Mouse (Mus musculus): ENCODE measurements around the gene Scel.
"Not testable (repeated sequence)": the region's sequence is repeated elsewhere in the genome, so short reads cannot be mapped to it uniquely, and the experiment has no call there.

The Scel gene

GRCm38 (mm10) chr14:103512802-103513472, at the start of gene Scel:
TSS of gene Scel (plus strand) at chr14:103513342.
- peak; percentile 80 for DNase-seq (ENCODE audit: low spot score)

GRCm38 (mm10) chr14:103468691-103469463, 44.3 kb upstream of the Scel start:
- DNase-seq (ENCODE audit: low spot score) = no peak

GRCm38 (mm10) chr14:103469464-103470015, 43.6 kb upstream of the Scel start:
- DNase-seq (ENCODE audit: low spot score) = peak; percentile 56

GRCm38 (mm10) chr14:103471074-103471778, 41.9 kb upstream of the Scel start:
- peak; percentile 74 for DNase-seq (ENCODE audit: low spot score)

- DNase-seq (ENCODE audit: low spot score) = no peak
These were observed 41.2 kb upstream of the Scel start for GRCm38 (mm10) chr14:103471806-103472553.

- DNase-seq (ENCODE audit: low spot score) = no peak
These were observed 40.6 kb upstream of the Scel start for GRCm38 (mm10) chr14:103472554-103472905.

- DNase-seq (ENCODE audit: low spot score) = no peak
These were observed 37.8 kb upstream of the Scel start for GRCm38 (mm10) chr14:103475312-103475711.

- not testable (repeated sequence) for DNase-seq (ENCODE audit: low spot score)
These were observed 36.9 kb upstream of the Scel start for GRCm38 (mm10) chr14:103476232-103476631.

- no peak for DNase-seq (ENCODE audit: low spot score)
These were observed 35.9 kb upstream of the Scel start for GRCm38 (mm10) chr14:103477281-103477680.

- no peak for DNase-seq (ENCODE audit: low spot score)
These were observed 35.2 kb upstream of the Scel start for GRCm38 (mm10) chr14:103477959-103478358.

- no peak for DNase-seq (ENCODE audit: low spot score)
These were observed 33.7 kb upstream of the Scel start for GRCm38 (mm10) chr14:103479446-103479845.

- no peak for DNase-seq (ENCODE audit: low spot score)
These were observed 31.6 kb upstream of the Scel start for GRCm38 (mm10) chr14:103481514-103481913.

- DNase-seq (ENCODE audit: low spot score) = no peak
These were observed 27.5 kb upstream of the Scel start for GRCm38 (mm10) chr14:103485671-103486070.

- DNase-seq (ENCODE audit: low spot score) = no peak
These were observed 26.2 kb upstream of the Scel start for GRCm38 (mm10) chr14:103486974-103487373.

GRCm38 (mm10) chr14:103488659-103489058, 24.5 kb upstream of the Scel start:
- DNase-seq (ENCODE audit: low spot score) = no peak

- no peak for DNase-seq (ENCODE audit: low spot score)
These were observed 14.9 kb upstream of the Scel start for GRCm38 (mm10) chr14:103498199-103498598.

- DNase-seq (ENCODE audit: low spot score) = no peak
These were observed 14.5 kb upstream of the Scel start for GRCm38 (mm10) chr14:103498613-103499012.

GRCm38 (mm10) chr14:103499060-103499459, 14.1 kb upstream of the Scel start:
- DNase-seq (ENCODE audit: low spot score) = no peak

- no peak for DNase-seq (ENCODE audit: low spot score)
These were observed 12.8 kb upstream of the Scel start for GRCm38 (mm10) chr14:103500309-103500708.

- DNase-seq (ENCODE audit: low spot score) = no peak
These were observed 12.2 kb upstream of the Scel start for GRCm38 (mm10) chr14:103500941-103501340.

GRCm38 (mm10) chr14:103504514-103504913, 8.6 kb upstream of the Scel start:
- no peak for DNase-seq (ENCODE audit: low spot score)

- DNase-seq (ENCODE audit: low spot score) = no peak
These were observed 3.6 kb upstream of the Scel start for GRCm38 (mm10) chr14:103509544-103509943.
